Mouse (Mus musculus): ENCODE data around the gene Enpp7.

Enpp7 gene

DNA sequence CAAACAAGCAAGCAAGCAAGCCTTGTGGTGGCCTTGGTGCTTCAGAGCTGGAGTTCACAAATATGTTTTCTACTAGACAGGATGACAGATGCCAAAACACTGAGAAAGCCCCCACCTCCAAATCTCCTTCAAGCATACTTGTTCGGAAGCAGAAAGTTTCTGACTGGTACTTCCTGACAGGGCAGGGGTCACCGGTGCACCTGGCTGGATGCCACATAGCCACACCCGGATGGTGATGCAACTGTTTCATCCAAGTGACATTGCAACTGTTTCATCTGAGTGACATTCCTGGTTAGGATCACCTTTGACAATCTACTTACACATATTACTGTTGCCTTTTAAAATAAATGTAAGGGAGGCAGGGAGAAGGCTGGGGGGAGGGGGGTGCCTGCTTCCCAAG is 9.2 kb downstream of the Enpp7 start:
- DNase-seq (ENCODE audit: low read depth, low spot score), result no peak

DNA sequence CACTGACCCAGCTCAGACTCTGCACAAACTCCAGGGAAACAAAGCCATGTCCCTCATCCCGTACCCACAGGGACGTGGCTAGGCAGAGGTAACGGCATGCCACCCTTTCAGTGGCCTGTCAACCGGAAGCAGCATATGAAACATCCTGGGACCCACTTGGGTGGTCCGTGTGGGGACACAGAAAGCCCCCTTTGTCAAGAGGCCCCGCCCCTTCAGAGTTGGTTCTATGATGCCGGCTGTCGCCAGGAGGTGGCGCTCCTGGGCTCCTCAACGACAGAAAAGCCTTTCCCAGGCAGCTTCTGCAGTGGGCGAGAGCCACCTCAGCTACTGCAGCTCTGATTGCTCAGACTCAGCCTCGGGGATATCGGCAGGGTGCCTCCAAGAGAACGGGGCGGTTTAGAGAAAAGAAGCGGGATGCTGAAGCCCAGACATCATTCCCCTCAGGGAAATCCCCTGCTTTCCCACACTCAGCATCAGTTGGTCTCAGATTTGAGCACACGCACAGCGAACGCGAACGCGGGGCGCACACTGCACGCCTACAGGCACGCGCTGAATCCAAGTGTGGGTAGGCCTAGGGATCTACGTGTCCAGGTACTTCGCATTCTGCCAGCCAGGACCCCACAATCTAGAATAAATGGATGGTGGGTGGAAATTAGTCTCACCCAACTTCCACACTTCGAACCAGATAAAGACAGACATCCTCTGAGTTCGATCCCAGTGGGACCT is 10.7 kb downstream of the Enpp7 start:
- DNase-seq (ENCODE audit: low read depth, low spot score), result peak; percentile 94

DNA sequence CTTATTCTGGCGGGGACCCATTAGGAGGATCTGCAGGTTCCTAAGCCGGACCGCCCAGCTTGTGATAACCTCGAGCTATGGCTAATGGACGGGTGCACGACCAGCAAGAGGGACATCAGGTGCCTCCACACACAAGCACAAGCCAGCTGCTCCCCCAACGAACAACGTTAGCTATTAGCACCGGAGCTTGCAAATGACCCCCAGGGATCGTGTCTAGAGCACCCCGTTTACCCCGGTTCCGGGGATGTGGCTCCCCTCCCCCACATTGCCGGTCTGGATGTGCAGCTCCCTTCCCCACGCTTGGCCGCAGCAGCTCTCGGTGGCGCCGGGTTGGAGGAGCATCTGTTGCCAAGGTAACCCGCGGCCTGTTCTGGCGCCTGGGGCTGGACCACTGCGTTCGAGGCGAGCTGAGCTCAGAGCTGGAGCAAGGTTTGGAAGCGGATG is 11.4 kb downstream of the Enpp7 start:
- peak; percentile 49 for DNase-seq (ENCODE audit: low read depth, low spot score)

DNA sequence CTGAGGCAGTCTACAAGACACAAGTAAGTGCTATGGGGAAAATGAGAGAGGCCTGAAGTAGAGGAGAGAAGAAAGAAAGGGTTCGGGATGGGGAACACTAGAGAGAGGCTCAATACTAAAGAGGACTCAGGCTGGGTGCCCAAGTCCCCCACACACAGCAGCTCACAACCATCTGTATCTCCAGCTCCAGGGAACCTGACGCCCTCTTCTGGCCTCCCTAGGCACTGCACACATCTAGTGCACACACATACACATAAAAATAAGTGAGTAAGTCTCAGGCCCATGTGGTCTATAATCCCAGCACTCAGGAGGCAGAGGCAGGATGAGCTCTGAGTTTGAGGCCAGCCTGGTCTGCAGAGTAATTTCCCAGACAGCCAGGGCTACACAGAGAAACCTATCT is 12.9 kb downstream of the Enpp7 start:
- DNase-seq (ENCODE audit: low read depth, low spot score), result no peak

DNA sequence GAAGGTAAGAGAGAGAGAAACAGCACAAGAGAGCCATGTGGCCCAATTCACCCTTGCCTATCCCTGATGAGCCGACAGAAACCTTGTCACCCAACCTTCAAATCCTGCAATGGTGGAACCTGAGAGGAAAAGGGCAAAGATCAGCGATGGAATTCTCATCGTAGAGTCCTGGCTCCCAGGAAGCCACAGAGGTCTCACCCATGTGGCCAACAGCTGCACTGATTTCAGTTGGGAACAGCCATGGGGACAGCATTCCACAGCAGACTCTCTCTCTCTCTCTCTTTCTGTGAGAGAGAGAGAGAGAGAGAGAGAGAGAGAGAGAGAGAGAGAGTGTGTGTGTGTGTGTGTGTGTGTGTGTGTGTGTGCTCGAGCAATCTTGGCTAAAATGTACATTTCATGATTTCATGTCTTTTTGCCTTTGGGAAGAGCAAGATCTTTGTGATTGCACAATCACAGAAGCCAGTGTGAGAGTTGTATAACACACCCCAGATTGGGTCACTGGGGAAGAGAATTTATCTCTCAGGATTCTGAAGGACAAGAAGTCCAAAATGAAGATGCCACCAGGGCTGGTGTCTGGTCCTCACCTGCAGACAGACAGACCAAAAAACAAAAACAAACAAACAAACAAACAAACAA is 13.6 kb downstream of the Enpp7 start:
- DNase-seq (ENCODE audit: low read depth, low spot score), result no peak

DNA sequence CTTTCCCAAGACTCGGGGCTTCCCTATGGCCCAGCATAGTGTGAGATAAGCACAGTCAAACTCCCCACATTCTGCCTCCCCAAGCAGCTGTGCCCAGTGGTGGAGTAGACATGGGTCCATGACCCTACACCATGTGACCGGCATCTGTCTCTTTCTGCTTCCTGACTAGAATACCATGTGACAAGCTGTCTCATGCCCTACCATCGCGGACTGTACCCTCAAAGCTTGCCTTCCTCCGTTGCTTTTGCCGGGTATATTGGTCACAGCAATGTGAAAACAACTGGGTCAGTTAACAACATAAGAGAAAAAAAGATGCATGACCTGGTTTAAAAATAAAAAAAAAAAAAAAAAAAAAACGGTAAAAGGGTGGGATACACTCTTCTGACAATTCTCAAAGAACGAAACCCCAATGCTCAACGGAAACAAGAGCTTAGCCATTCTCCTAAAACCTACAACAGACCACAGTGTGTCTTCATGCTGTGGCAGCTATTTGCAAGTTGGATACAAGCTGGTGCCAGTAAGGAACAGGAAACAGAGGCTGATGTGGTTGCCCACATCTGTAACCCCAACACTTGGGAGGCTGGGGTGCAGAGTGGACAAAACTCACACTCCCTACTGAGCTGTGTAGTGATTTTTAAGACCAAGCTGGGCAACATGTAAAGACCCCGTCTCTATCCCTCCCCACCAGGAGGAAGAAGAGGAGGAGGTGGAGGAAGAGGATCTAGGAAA is 17.7 kb downstream of the Enpp7 start:
- DNase-seq (ENCODE audit: low read depth, low spot score), result no peak

DNA sequence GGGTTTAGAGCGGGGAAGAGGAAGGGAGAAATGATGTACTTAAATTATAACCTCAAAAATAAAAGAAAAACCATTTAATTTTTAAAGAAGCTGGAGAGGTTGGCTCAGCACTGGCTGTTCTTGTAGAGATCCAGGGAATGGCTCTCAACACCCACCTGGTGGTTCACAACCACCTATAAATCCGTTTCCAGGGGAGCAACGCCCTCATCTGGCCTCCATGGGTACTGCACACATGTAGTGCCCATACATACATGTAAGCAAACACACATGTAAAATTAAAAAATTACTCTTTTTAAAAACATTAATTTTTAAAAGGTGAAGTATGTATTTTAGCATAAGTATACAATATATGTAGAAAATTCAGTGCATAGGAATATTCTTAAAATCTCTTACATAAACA is 18.5 kb downstream of the Enpp7 start:
- no peak for DNase-seq (ENCODE audit: low read depth, low spot score)

DNA sequence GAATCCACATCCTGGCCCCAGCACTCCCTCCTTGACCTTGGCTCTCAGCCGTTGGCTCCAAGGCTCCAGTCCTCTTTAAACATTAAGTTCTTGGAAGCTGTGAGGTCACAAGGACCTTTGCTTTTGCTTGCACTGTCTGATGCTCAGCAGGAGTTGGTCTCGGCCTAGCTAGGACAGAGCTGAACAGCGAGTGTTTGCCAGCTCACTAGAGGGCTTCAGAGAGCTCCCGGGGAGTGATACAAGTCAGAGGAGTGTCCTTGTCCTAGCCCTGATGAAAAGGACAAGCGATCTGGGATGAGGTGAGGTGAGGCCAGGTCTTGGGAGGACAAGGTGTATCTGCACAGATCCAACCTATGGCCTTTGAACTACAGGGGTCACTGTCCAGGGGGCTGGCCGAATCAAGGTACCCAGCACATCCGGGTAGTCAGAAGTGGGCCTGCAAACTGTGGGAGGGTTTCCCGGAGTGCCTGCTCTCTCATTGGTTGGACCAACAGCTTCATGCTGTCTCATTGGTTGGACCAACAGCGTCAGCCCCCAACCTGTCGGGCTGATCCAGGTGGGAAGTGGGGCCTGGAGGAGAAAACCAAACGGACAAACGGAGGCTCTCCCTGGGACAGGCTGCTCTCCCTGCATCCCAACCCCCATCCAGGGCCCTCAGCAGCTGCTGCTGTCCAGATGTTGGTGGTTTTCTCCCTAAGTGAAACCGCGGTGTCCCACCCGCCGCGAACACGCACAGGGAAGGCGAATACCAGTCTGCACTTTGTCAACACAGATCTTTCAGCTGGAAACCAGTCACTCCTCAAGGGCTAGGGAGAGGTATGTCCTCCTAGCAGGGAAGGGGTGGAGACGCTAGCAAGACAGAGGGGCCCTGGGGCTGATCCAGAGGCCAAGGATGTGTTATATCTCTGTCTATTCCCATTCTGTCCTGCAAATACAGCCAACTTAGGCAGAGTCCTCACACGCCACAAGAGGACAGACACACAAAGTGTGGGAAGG is 19.8 kb downstream of the Enpp7 start:
- peak; percentile 61 for DNase-seq (ENCODE audit: low read depth, low spot score)

DNA sequence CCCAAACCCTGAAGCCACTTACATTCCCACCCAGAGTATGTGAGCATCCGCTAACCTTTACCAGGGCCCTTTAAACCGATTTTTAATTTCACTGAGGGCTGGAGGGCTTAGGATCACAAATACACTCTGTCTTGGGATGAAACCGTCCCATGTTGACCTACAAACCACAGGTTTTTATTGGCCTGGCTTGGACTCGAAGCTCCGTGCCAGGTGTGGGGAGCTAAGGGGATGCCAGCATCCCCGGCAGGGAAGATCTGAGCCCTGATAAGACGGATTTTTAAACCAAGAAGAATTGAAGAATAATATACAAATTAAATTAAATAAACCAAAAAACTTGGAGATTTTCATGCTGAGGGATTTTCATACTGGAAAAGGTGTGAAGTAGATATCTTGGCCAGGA is 26.5 kb downstream of the Enpp7 start:
- DNase-seq (ENCODE audit: low read depth, low spot score), result no peak

DNA sequence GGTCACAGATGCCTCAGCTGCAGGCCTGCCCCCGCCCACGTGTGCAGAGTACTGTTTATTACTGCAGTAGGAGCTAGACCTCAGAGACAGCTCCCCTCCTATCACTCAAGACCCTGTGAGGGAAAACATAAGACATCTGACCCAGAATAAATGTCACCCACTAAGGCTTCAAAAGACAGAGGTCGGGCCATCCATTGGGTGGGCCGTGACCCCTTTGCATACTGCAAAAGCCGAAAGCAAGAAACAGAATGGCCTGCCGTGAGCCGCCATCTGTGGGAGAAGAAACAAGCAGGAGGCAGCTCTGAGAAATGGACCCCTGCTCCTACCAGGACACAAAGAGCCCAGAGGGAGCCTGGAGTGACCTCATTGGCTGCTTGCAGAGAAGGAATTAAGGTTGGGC is 29.5 kb downstream of the Enpp7 start:
- DNase-seq (ENCODE audit: low read depth, low spot score), result no peak

DNA sequence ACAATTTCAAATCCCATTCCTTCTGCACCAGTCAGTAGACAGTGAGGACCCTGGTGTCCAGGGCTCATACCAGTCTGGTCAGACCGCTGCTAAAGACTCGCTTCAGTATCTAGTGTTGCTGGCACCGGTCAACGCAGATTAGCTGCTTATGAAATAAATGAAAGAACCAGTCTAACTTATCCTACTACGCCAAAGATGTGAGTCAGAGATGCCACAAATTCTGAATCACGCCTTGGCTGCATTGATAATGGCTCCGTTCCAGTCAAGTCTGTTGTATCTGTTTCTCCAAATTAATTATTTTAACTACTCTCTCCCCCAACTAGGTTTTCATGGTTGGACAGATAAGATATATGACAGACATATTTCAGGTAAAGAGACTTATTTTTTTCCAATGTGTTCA is 33.2 kb downstream of the Enpp7 start:
- no peak for DNase-seq (ENCODE audit: low read depth, low spot score)

DNA sequence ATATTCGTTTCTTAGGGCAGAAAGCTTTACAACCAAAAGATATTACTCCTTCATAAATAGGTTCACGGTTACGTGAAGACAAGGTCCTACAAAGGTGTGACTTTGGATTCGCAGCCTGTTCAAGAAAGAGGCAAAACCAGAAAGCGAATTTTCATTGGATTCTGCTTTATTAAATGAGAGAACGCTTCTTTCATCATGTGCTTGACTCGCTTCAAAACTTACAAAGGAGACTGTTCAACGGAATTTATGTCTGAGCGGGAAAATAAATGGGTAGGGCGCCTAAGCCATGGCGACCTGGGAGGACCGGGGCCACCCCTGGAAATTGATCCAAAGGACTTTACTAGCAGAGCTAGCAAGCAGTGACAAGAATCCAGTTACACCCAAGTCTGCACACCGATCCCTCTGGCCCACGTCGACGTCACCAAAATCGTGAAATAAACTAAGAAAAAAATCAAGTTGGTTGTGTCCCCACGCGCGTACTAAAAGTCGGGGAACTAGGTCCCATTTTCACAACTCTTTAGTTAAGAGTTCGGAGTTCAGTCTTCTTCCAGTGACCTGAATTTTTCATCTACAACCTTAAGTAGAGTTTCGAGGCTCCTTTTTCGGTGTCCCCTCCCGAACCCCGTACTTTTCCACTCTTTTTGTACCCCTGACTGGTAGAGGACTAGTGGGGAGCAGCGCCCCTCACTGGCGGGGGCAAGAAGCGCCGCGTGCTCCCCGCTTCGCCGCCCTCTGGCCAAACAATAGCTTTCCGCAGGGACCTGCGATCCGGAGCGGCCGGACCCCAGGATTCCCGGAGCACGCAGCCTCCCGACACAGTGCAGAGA is 34.3 kb downstream of the Enpp7 start:
- no peak for DNase-seq (ENCODE audit: low read depth, low spot score)

DNA sequence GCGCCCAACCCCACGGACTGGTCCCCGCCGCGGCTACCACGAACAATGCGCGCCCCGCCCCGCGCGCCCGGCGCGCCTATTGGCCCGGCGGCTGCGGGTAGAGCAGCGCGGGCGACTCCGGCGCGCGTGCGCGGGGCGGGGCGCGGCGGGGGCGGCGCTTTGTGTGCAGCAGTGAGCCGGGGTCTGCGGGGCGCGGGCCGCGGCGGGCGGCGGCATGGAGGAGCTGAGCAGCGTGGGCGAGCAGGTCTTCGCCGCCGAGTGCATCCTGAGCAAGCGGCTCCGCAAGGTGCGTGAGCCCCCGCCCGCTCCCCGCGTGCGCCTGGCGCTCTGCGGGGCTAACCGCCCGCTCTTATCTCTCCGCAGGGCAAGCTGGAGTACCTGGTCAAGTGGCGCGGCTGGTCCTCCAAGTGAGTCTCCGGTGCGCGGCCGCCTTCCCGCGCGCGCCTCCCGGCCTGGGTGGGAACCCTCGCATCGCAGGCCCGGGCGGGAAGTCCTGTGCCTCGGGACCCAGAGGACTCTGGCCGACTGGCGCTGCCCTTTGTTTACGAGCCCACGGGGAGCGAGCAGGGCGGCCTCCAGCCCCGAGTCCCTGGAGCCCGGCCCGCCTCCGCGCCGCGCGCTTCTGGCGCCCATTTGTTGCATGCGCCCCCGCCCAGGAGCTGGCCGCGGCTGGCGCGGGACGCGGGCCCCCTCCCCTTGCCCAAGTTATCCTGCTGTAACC is 35.1 kb downstream of the Enpp7 start, which contains the start of gene Cbx2:
Gene Cbx2, plus strand, starts transcription at position 68 of the 721 bp plus-strand sequence.
- peak; percentile 91 for DNase-seq (ENCODE audit: low read depth, low spot score)

DNA sequence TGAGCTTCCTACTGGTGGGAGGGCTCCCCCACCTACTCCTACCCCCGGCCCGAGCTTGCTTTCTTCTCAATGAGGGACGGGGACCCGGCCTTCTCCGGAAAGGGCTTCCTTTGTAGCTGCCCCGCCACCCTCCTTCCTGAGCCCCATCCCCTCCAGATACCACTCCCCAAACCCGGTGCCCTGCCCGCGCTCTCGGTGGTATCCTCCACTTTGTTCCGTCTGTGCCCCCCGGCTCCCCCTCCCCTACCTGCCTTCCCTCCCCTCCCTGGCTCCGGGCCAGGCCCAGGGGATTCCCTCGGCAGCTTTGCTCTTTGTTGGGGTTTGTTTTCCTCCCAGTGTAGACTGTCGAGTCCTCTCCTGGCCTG is 35.6 kb downstream of the Enpp7 start:
- no peak for DNase-seq (ENCODE audit: low read depth, low spot score)

DNA sequence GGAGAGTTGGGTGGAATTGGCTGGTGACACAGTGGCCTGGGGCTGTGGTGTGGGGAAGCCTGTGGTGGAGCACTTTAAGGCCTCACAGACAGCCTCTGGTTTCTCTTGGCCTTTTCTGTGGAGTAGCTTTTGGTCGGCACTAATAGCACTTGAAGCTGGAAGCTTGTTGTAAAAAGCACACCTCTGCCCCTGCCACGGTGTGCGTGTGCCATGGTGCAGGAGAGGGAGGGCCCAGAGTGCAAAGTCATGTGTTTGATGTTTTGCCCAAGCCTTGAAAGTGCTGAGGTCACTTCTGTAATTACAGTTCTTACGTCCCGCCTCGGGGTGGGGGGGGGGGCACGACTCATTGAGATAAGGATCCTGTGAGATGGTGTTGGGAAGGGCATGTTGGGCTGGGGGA is 36.3 kb downstream of the Enpp7 start:
- no peak for DNase-seq (ENCODE audit: low read depth, low spot score)

DNA sequence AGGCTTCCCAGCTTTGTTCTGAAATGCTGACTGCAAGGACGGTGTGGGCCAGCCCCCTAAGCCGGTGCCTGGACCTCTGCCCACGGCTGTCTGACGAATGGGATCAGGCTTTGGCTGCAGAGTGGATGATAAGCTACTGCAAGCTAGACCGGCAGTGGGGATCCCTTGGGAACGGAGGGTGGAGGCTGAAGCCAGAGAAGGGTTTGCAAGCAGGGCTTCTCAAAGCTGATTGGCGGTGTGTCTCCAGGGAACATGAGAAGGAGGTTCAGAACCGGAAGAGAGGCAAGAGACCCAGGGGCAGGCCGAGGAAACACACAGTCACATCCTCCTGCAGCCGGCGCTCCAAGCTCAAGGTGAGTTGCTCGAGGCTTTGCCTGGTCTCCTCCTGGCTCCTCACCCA is 38.2 kb downstream of the Enpp7 start:
- no peak for DNase-seq (ENCODE audit: low read depth, low spot score)

DNA sequence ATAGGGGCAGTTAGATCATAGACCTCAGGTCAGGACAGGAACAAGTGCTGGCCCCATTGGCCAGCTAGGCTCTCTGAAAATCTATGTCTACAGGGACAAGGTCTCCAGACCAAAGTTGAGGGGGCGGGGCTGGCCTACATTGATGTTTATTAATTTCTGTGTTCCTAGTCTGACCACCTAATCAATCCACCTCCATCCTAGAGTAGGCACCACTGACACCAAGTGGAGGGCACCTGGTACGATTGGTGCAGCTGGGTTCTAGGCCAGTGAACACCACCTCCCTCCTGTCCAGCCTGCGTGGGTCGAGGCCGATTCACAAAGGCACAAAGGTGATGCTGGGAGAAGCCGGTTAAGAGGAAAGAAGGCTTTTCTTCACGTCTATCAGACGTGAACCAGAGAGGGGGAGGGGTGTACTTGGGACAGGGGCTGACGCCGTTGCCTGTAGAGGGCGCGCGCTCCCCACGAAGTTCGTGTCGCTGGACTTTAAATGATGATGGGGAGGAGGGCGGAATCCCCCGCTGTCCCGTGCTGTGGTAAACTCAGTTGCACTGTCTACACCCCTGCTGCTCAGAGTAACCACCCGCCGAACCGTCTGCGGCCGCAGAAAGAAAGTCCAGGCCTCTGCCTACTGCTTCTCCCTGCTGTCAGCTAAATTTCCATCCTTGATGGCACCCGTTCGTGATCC is 46.0 kb downstream of the Enpp7 start:
- peak; percentile 81 for DNase-seq (ENCODE audit: low read depth, low spot score)

DNA sequence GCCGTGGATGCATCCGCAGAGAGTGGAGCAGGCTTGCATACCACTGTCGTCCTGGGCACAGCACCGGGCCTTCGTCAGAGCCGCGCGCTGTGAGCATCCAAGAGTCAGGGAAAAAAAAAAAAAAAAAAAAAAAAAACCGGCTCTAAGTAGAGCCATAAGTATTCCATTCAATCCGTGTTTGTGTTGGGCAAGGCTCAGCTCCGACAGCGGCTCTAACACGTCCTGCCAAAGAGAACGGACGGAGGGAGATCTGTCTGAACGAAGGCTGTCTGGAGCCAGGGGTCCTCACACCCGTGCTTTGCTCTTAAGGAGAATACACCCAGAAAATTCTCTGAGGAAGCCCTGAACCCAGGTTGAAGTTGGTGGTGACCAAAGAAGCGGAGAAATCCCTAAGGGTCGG is 46.6 kb downstream of the Enpp7 start:
- DNase-seq (ENCODE audit: low read depth, low spot score), result no peak

DNA sequence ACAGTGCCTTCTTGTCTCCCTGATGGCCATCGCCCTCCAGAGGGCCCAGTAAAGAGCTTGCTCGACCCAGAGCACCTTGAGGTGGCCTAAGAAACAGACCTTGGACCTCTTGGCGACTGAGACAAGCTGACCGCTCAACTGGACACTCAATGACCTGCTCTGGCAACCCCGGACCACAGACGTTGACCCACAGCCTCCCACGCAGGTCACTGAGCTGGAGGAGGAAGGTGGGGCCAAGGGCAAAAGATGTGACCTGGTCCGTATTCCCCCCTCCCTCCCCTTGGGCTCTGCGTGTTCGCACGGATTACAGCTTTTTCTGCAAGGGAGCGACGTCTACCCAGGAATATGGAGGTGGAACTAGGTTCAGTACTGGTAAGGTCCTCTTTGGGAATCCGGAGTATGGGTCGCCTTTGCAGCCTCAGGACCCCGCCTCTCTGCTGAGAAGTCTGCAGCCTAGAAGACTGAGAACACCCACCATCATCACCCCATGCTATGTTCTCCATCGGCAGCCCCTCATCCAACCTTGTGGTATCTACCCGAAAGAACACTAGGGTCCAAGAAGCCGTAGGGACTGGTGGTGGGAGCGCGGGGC is 47.2 kb downstream of the Enpp7 start:
- no peak for DNase-seq (ENCODE audit: low read depth, low spot score)
